Mouse (Mus musculus): ENCODE measurements around the gene 4930579F01Rik. TPM values are rescaled to one million over a fixed set of nuclear protein-coding genes. Genes with fewer than 3 reads are reported as not detected.

Gene 4930579F01Rik
- total and polyA plus RNA-seq, 3 experiments, result not detected

DNA sequence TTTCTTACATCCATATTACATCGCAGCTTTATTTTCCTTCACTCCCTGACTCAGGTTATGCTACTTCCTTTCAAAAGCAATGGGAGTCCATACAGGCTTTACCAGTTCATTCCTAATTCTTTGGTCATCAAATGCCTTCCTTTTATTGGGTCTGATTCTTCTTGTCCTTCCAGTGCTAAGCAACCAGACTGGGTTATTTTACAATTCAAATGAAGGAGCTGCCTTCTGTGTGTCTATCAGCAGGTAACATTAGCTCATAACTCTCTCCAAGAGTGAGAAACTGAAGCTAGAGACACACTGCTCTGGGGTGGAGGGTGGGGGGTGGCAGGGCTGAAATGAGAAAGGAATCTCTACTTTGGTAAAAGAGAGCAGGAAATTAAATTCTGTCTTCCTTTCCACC is 62.9 kb downstream of the 4930579F01Rik start:
- Histone ChIP-seq H3K4me3 (replicated peaks in 1 of 3; ENCODE audit: low read depth in 2 of 3, low read length in 2 of 3, poor library complexity in 1 of 3) (no peak overlapping the region), H3K4me1 (ENCODE audit: control insufficient read depth in 1 of 2, insufficient read depth in 2 of 2) (peaks cover 2 to 9% of the 10 kb centered on the region in 2 experiments; a peak in 1 of 4 replicates), H3K36me3 (replicated peaks in 1 of 2; ENCODE audit: control insufficient read depth in 1 of 2, insufficient read depth in 1 of 2, low read length in 1 of 2) (peaks cover 0 to 2% of the 10 kb centered on the region in 2 experiments), H3K4me2 (ENCODE audit: insufficient read depth, low read depth, poor library complexity, severe bottlenecking) (no peak overlapping the region), H3K9me3 (replicated peaks; ENCODE audit: low read length) (no peaks in the 10 kb centered on the region), H3K9ac (ENCODE audit: insufficient read depth, low read depth) (no peak overlapping the region), H3K79me2 (replicated peaks; ENCODE audit: control insufficient read depth, extremely low read depth, insufficient read depth, poor library complexity, severe bottlenecking) (no peaks in the 10 kb centered on the region), H3K27ac (ENCODE audit: insufficient read depth, low read depth) (no peak overlapping the region), H3K27me3 (replicated peaks) (no peaks in the 10 kb centered on the region)
- TF ChIP-seq BHLHE40 (IDR thresholded peaks at IDR 0.05; ENCODE audit: low read depth, low read length) (no peak), MAFK (IDR thresholded peaks at IDR 0.05; ENCODE audit: insufficient replicate concordance, low read length) (no peak), RCOR1 (conservative IDR thresholded peaks at IDR 0.05; ENCODE audit: low read depth, low read length) (no peak), NELFE (IDR thresholded peaks at IDR 0.05; ENCODE audit: low read depth, low read length) (no peak), POLR2AphosphoS2 (IDR thresholded peaks at IDR 0.05; ENCODE audit: low read depth, low read length) (no peak), TCF12 (IDR thresholded peaks at IDR 0.05; ENCODE audit: low read depth, low read length) (no peak), USF2 (conservative IDR thresholded peaks at IDR 0.05; ENCODE audit: low read depth, low read length) (no peak), GABPA (IDR thresholded peaks at IDR 0.05; ENCODE audit: insufficient replicate concordance, low read depth, low read length) (no peak), UBTF (IDR thresholded peaks at IDR 0.05; ENCODE audit: low read depth, low read length) (no peak), JUN (IDR thresholded peaks at IDR 0.05; ENCODE audit: insufficient read depth, low read depth, low read length) (no peak), MXI1 (IDR thresholded peaks at IDR 0.05; ENCODE audit: low read depth, low read length) (no peak), SIN3A (IDR thresholded peaks at IDR 0.05; ENCODE audit: low read length) (no peak), USF1 (IDR thresholded peaks at IDR 0.05; ENCODE audit: low read depth, low read length) (no peak)
- no peak for DNase-seq (ENCODE audit: extremely low read depth)
- dilution Hi-C loops (cut with MboI; ENCODE audit: extremely low pct_ligation_motif_present, extremely low pct_unique_long_range_greater_than_20kb, low sequenced_read_pairs) (loop anchor here (25.0 kb wide), 1 partner anchor 343 kb away; no protein-coding TSS in a partner anchor), in situ Hi-C loops (cut with MboI; ENCODE audit: low pct_ligation_motif_present, low pct_unique_long_range_greater_than_20kb, low sequenced_read_pairs) (loop anchor here (5.0 kb wide), 1 partner anchor 63 kb away; the partner anchor contains the start of genes 1110002E22Rik and Gm5105)

DNA sequence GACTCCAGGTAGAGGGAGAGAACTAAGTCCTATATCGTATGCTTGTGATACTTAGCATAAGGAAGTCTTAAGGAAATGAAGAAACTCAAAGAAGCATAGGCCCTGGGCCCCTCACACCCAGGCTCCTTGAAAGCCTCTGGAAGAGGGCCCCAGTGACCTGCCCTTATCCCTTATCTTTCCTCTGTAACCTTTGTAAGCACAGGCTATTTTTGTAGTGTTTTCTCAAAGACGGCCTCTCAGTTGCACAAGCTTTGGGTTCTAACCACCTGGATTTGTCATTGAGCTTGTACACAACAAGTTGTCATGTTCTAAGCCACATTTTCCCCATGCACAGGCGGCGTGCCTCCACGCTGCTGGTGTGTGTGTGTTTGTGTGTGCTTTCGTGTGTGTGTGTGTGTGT is 64.5 kb downstream of the 4930579F01Rik start:
- in situ Hi-C loops (cut with MboI; ENCODE audit: low pct_ligation_motif_present, low pct_unique_long_range_greater_than_20kb, low sequenced_read_pairs), result no loop called here
- H3K9ac ChIP-seq (ENCODE audit: insufficient read depth, low read depth), result no peak overlapping the region

More for the DNA sequence above, 64.5 kb downstream of the 4930579F01Rik start:
- no peak overlapping the region for H3K4me3 ChIP-seq (replicated peaks in 1 of 3; ENCODE audit: low read depth in 2 of 3, low read length in 2 of 3, poor library complexity in 1 of 3)
- H3K4me2 ChIP-seq (ENCODE audit: insufficient read depth, low read depth, poor library complexity, severe bottlenecking), result no peak overlapping the region
- dilution Hi-C loops (cut with MboI; ENCODE audit: extremely low pct_ligation_motif_present, extremely low pct_unique_long_range_greater_than_20kb, low sequenced_read_pairs), result loop anchor here (25.0 kb wide), 1 partner anchor 342 kb away; no protein-coding TSS in a partner anchor
- H3K27ac ChIP-seq (ENCODE audit: insufficient read depth, low read depth), result no peak overlapping the region
- no peaks in the 10 kb centered on the region for H3K79me2 ChIP-seq (replicated peaks; ENCODE audit: control insufficient read depth, extremely low read depth, insufficient read depth, poor library complexity, severe bottlenecking)
- H3K36me3 ChIP-seq (replicated peaks in 1 of 2; ENCODE audit: control insufficient read depth in 1 of 2, insufficient read depth in 1 of 2, low read length in 1 of 2), result peaks cover 0 to 2% of the 10 kb centered on the region in 2 experiments
- no peaks in the 10 kb centered on the region for H3K9me3 ChIP-seq (replicated peaks; ENCODE audit: low read length)
- TF ChIP-seq CHD2 (IDR thresholded peaks at IDR 0.05; ENCODE audit: low read length) (no peak), PAX5 (IDR thresholded peaks at IDR 0.05; ENCODE audit: low read length) (no peak), MAX (IDR thresholded peaks at IDR 0.05; ENCODE audit: low read length) (no peak), SMC3 (IDR thresholded peaks at IDR 0.05; ENCODE audit: low read depth, low read length) (no peak), ZNF384 (IDR thresholded peaks at IDR 0.05; ENCODE audit: low read depth, low read length) (no peak)
- no peaks in the 10 kb centered on the region for H3K27me3 ChIP-seq (replicated peaks)
- DNase-seq (ENCODE audit: extremely low read depth), result no peak
- H3K4me1 ChIP-seq (ENCODE audit: control insufficient read depth in 1 of 2, insufficient read depth in 2 of 2), result peaks cover 2 to 9% of the 10 kb centered on the region in 2 experiments; a peak in 2 of 4 replicates
